Mouse (Mus musculus) inflammation-experienced regulatory T-cells, adult 6 months (primary cell): ENCODE results near the gene Grik3. TPM values are rescaled to one million over a fixed set of nuclear protein-coding genes. Genes with fewer than 3 reads are reported as not detected.

ENCODE experiments used
- ATAC-seq: one replicate; pipeline ENCODE4 v1.8.0; 2017
- polyA plus RNA-seq, 3 experiments: library from polyadenylated mRNA; unstranded; fragments of 100-300 nt; shearing (Covaris generic); gene quantifications; one replicate each; pipeline ENCODE4 v1.2.1; 2017

Grik3 gene
- polyA plus RNA-seq = not detected

- no peak for ATAC-seq
Measured at GRCm38 (mm10) chr4:125490661-125491504, at the start of gene Grik3. TSS of gene Grik3 (plus strand) at chr4:125490700.

- ATAC-seq = no peak
Measured at GRCm38 (mm10) chr4:125441821-125442220, 48.7 kb upstream of the Grik3 start.

GRCm38 (mm10) chr4:125444366-125444765 lies 46.1 kb upstream of the Grik3 start:
- ATAC-seq = no peak

- ATAC-seq = no peak
Measured at GRCm38 (mm10) chr4:125450602-125451321, 39.7 kb upstream of the Grik3 start.

- ATAC-seq = no peak
Measured at GRCm38 (mm10) chr4:125451821-125452220, 38.7 kb upstream of the Grik3 start.

- no peak for ATAC-seq
Measured at GRCm38 (mm10) chr4:125456506-125456905, 34.0 kb upstream of the Grik3 start.

- no peak for ATAC-seq
Measured at GRCm38 (mm10) chr4:125457152-125458093, 33.1 kb upstream of the Grik3 start.

GRCm38 (mm10) chr4:125459791-125460190 lies 30.7 kb upstream of the Grik3 start:
- no peak for ATAC-seq

- no peak for ATAC-seq
Measured at GRCm38 (mm10) chr4:125469711-125470372, 20.7 kb upstream of the Grik3 start.

- ATAC-seq = no peak
Measured at GRCm38 (mm10) chr4:125474903-125475302, 15.6 kb upstream of the Grik3 start.

GRCm38 (mm10) chr4:125478071-125478470 lies 12.4 kb upstream of the Grik3 start:
- ATAC-seq = no peak

- no peak for ATAC-seq
Measured at GRCm38 (mm10) chr4:125481256-125481655, 9.2 kb upstream of the Grik3 start.

GRCm38 (mm10) chr4:125484131-125484530 lies 6.4 kb upstream of the Grik3 start:
- no peak for ATAC-seq

GRCm38 (mm10) chr4:125485416-125486239 lies 4.9 kb upstream of the Grik3 start:
- ATAC-seq = no peak

- ATAC-seq = no peak
Measured at GRCm38 (mm10) chr4:125486616-125487015, 3.9 kb upstream of the Grik3 start.

- ATAC-seq = no peak
Measured at GRCm38 (mm10) chr4:125487031-125487430, 3.5 kb upstream of the Grik3 start.

- no peak for ATAC-seq
Measured at GRCm38 (mm10) chr4:125488796-125489637, 1.5 kb upstream of the Grik3 start.

- ATAC-seq = no peak
Measured at GRCm38 (mm10) chr4:125489901-125490590, 454 bp upstream of the Grik3 start.

- ATAC-seq = no peak
Measured at GRCm38 (mm10) chr4:125491505-125492121, 1.1 kb downstream of the Grik3 start.
